Mouse (Mus musculus) heart, embryonic 12.5 days (tissue): ENCODE data around the gene Metrnl. TPM values are rescaled to one million over a fixed set of nuclear protein-coding genes. Genes with fewer than 3 reads are reported as not detected.

Source experiments
- ATAC-seq: fragments of 200-750 bp; cut with Nextera tagmentation; 2 replicates; pipeline ENCODE4 v1.8.0; 2017; ENCODE audit warnings: moderate TSS enrichment, moderate library complexity; ENCODE audit not compliant: insufficient number of reproducible peaks, low FRiP score
- H3K27ac ChIP-seq: fragments of 300-500 bp; sonication (generic); 2 replicates; pipeline ENCODE4 v1.5.1; 2016; ENCODE audit warnings: mild to moderate bottlenecking, moderate library complexity; ENCODE audit not compliant: poor library complexity, severe bottlenecking
- H3K27me3 ChIP-seq: fragments of 300-500 bp; sonication (generic); replicated peaks from 2 replicates; pipeline ENCODE4 v1.6.1; 2016; ENCODE audit warnings: mild to moderate bottlenecking, moderate library complexity
- H3K36me3 ChIP-seq: fragments of 300-500 bp; sonication (generic); 2 replicates; pipeline ENCODE4 v1.6.1; 2016; ENCODE audit warnings: mild to moderate bottlenecking, moderate library complexity
- H3K4me1 ChIP-seq: fragments of 300-500 bp; sonication (generic); replicated peaks from 2 replicates; pipeline ENCODE4 v1.6.1; 2016; ENCODE audit warnings: mild to moderate bottlenecking
- H3K4me2 ChIP-seq: fragments of 300-500 bp; sonication (generic); 2 replicates; pipeline ENCODE4 v1.6.1; 2016; ENCODE audit warnings: mild to moderate bottlenecking, moderate library complexity
- H3K4me3 ChIP-seq: fragments of 300-500 bp; sonication (generic); 2 replicates; pipeline ENCODE4 v1.5.1; 2016; ENCODE audit warnings: mild to moderate bottlenecking
- H3K9ac ChIP-seq: fragments of 300-500 bp; sonication (generic); 2 replicates; pipeline ENCODE4 v1.6.1; 2016; ENCODE audit warnings: mild to moderate bottlenecking, moderate library complexity
- H3K9me3 ChIP-seq: fragments of 300-500 bp; sonication (generic); replicated peaks from 2 replicates; pipeline ENCODE4 v1.6.1; 2016; ENCODE audit warnings: mild to moderate bottlenecking, moderate library complexity
- WGBS: fragments of 180-500 bp; shearing (Covaris S2); methylation state at CpG from one replicate; pipeline ENCODE4 v1.1.7; 2016; 5-methylcytosine and 5-hydroxymethylcytosine counted together
- polyA plus RNA-seq: library from polyadenylated mRNA; unstranded; fragments of >200 nt; fragmentation: Nextera tagmentation; extraction: Ambion mirVana; gene quantifications from 2 replicates; pipeline ENCODE4 v1.2.1, GENCODE M21; 2016

Gene Metrnl
- polyA plus RNA-seq, 1 experiment from 2014 or later = 8.9 TPM

DNA sequence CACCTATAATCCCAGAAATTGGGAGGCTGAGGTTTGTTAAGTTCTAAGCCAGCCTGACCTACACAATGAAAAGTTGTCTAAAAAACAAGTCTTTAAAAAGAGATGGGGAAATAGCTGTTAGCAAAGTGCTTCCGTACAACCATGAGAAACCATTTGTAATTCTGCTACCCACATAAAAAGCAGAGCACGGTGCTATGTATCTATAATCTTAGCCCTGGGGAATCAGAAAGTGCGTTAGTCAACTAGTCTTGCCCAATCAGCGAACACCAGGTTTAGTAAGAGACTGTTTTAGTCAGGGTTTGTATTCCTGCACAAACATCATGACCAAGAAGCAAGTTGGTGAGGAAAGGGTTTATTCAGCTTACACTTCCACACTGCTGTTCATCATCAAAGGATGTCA, 33.8 kb upstream of the Metrnl start:
- Histone ChIP-seq H3K36me3 (peaks cover 44% of the 10 kb centered on the region), H3K4me2 (no peak overlapping the region), H3K27me3 (no peaks in the 10 kb centered on the region), H3K4me3 (no peak overlapping the region), H3K27ac (no peak overlapping the region), H3K4me1 (no peaks in the 10 kb centered on the region), H3K9ac (no peak overlapping the region), H3K9me3 (no peaks in the 10 kb centered on the region)
- 85% methylated on average over 4 of the region's 4 CpGs for WGBS
- no peak for ATAC-seq

DNA sequence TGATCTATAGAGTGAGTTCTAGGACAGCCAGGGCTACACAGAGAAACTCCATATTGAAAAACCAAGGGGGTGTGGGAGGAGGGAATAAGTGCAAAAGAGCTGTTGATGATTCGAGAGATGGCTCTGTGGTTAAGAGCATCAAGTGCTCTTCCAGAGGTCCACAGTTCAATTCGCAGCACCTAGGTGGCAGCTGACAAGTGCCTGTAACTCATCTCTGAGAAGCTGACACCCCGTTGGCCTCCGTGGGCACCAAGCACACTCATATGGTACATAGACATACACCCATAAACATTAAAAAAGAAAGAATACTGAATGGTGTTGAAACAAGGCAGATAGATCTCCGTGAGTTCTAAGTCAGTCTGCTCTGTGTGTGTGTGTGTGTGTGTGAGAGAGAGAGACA, 32.6 kb upstream of the Metrnl start:
- Histone ChIP-seq H3K36me3 (peaks cover 39% of the 10 kb centered on the region), H3K4me1 (peaks cover 3% of the 10 kb centered on the region; the same call in 1 of the 2 replicates), H3K4me3 (no peak overlapping the region), H3K27ac (no peak overlapping the region), H3K27me3 (no peaks in the 10 kb centered on the region), H3K4me2 (no peak overlapping the region), H3K9ac (no peak overlapping the region), H3K9me3 (no peaks in the 10 kb centered on the region)
- ATAC-seq = no peak
- 83% methylated on average over 5 of the region's 5 CpGs for WGBS

DNA sequence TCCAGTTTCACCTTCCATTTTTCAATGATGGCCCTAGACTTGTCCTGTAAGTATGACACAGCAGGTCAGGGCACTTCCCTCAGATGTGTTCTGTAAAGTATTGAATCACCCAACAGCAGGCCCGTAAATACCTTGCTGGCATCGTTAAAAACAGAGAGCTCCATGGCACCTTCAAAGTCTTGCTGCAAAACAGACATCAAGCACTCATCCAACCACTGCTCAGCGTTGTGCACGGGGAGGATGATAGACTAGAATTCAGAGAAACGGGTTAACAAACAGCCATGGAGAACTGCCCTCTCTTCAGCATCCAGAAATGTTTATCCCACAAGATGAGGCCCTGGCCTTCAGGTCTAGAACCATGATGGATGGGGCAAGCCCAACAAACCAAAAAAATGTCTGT, 30.4 kb upstream of the Metrnl start:
- Histone ChIP-seq H3K36me3 (peaks cover 29% of the 10 kb centered on the region), H3K9me3 (no peaks in the 10 kb centered on the region; the same call in 1 of the 2 replicates), H3K9ac (no peak overlapping the region), H3K4me2 (no peak overlapping the region), H3K27ac (no peak overlapping the region), H3K27me3 (no peaks in the 10 kb centered on the region), H3K4me3 (no peak overlapping the region), H3K4me1 (peaks cover 4% of the 10 kb centered on the region; the same call in 1 of the 2 replicates)
- no peak for ATAC-seq
- WGBS = 95% methylated on average over 5 of the region's 5 CpGs

DNA sequence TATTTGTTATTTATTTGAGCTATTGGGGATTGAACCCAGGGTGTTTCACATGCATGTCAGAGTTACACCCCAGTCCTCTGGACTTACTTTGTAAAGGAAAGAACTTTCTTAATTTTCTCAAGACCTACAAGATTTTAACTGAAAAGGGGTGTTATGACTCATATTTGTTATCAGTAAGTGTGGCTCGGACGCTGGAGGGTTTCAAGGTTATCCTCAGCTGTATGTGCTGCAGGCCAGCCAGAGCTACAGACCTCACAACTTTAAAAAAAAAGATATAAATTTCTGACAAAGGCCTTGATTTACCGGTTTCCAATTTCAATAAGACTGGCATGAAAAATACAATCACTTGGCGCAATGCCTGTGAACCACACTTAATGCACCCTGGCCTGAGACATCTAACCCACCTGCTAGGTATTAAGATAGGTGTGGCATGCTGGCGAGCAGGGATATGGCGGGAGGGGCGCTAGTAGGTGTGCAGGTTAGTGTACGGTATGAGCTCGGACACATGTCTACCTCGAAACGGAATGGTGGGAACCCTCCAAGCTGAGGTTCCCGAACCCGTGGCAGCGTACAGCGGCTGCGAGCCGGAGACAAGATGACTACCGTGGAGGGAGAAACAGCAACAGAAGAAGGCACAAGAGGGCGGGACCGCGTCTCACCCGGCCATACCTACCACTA, 28.9 kb upstream of the Metrnl start:
- Histone ChIP-seq H3K9ac (peak overlapping the region; percentile 80), H3K36me3 (peaks cover 24% of the 10 kb centered on the region), H3K27ac (peak overlapping the region; percentile 90), H3K9me3 (no peaks in the 10 kb centered on the region; the same call in 1 of the 2 replicates), H3K4me1 (peaks cover 4% of the 10 kb centered on the region; the same call in 1 of the 2 replicates), H3K4me2 (peak overlapping the region; percentile 81), H3K27me3 (no peaks in the 10 kb centered on the region), H3K4me3 (peak overlapping the region; percentile 78)
- no peak for ATAC-seq
- WGBS = under 1% methylated on average over 22 of the region's 22 CpGs

DNA sequence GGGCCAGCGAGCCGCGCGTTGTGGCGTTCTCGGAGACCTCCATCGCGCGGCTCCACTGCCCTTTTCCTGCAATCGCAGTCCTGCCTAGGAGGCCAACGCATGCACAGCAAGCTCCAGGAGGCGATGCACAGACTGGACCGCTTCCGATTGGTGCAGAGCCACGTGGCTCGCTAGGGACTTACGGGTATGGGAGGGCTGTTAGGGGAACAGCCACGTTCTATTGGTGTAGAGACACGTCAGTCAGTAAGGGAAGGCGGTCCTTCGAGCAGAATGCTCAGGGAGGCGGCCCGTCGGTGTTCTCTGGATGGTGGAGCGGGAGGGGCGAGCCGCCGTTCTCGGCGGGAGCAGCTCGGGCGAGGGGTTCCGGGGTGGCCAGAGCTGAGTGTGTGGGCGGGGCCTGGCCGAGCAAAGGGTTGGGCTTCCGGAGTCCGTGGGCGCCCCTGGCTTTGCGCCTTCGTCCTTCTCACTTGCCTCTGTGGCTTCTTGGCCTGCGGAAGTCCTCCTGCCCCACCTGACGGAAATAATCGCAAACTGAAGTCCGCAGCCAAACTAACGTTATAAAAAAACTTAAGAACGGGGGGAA, 28.3 kb upstream of the Metrnl start, which contains the start of gene B3gntl1:
Gene B3gntl1 (minus strand): TSS at position 164 of the 583 bp plus-strand sequence.
- Histone ChIP-seq H3K9me3 (no peaks in the 10 kb centered on the region; the same call in 1 of the 2 replicates), H3K27me3 (no peaks in the 10 kb centered on the region), H3K27ac (peak within 1 kb of the TSS; percentile 90), H3K4me1 (peaks cover 4% of the 10 kb centered on the region; the same call in 1 of the 2 replicates), H3K36me3 (peaks cover 18% of the 10 kb centered on the region), H3K9ac (peak within 1 kb of the TSS; percentile 80), H3K4me2 (peak within 1 kb of the TSS; percentile 81), H3K4me3 (peak within 1 kb of the TSS; percentile 78)
- 0% methylated on average over 46 of the region's 46 CpGs for WGBS
- peak; percentile 100 for ATAC-seq

DNA sequence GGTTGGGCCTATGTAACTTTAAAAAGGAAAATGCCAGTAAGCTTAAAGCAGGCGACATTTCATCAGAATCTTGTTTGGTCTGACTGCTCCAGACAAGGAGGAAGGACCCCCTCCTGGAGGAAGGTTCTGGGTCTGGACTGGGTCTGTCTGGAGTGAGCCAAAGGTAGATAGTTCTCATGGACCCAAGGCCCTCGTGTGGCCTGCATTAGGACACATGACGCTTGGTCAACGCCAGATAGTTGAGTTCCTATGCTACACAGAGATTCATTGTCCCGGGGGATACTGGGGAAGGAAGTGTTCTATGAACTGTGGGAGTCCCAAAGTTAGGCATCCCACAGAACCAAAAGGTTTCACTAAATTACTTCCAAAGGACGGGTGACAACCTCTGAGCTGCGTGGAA, 27.7 kb upstream of the Metrnl start:
- H3K27me3 ChIP-seq = no peaks in the 10 kb centered on the region
- peak overlapping the region; percentile 81 for H3K4me2 ChIP-seq
- WGBS = 70% methylated on average over 7 of the region's 7 CpGs
- peak overlapping the region; percentile 78 for H3K4me3 ChIP-seq
- peak overlapping the region; percentile 60; the same call in 1 of the 2 replicates for H3K9ac ChIP-seq
- peak overlapping the region; percentile 85 for H3K27ac ChIP-seq
- ATAC-seq = no peak
- H3K36me3 ChIP-seq = peaks cover 15% of the 10 kb centered on the region
- no peaks in the 10 kb centered on the region; the same call in 1 of the 2 replicates for H3K9me3 ChIP-seq
- H3K4me1 ChIP-seq = peaks cover 4% of the 10 kb centered on the region; the same call in 1 of the 2 replicates

DNA sequence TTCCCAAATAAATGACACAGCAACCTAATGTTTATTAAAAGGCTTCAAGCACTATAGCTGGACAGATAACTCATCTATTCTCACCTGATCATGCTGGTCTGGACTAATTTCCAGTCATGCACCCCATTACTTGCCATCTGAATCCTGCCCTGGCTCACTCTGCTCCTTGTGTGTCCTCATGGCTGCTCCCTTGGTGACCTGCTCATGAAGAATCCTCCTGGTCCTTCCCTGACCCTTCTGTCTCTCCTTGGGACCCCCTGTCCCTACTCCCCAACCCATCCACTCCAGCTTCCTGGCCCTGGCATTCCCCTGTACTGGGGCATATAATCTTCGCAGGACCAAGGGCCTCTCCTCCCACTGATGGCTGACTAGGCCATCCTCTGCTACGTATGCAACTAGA, 24.5 kb upstream of the Metrnl start:
- no peaks in the 10 kb centered on the region; the same call in 1 of the 2 replicates for H3K9me3 ChIP-seq
- no peaks in the 10 kb centered on the region for H3K36me3 ChIP-seq
- no peaks in the 10 kb centered on the region for H3K27me3 ChIP-seq
- no peak overlapping the region for H3K4me2 ChIP-seq
- H3K4me1 ChIP-seq = peaks cover 4% of the 10 kb centered on the region; the same call in 1 of the 2 replicates
- H3K9ac ChIP-seq = no peak overlapping the region
- H3K27ac ChIP-seq = no peak overlapping the region
- 81% methylated on average over 2 of the region's 2 CpGs for WGBS
- ATAC-seq = no peak
- H3K4me3 ChIP-seq = no peak overlapping the region

DNA sequence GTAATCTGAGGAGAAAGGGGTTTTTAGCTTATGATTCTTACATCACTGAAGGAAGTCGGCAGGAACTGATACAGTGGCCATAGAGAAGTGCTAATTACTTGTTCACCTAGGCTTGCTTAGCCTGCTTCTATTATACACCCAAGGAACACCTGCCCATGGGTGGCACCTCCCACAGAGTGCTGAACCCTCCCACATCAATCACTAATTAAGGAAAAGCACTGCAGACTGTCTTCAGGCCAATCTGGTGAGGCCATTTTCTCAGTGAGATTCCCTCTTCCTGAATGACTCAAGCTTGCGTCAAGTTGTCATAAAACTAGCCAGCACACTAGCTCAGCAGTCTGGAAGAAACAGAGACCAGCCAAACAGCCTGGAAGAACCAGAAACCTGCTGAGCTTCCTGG, 21.8 kb upstream of the Metrnl start:
- Histone ChIP-seq H3K4me3 (no peak overlapping the region), H3K27me3 (no peaks in the 10 kb centered on the region), H3K36me3 (no peaks in the 10 kb centered on the region), H3K9me3 (no peaks in the 10 kb centered on the region; the same call in 1 of the 2 replicates), H3K9ac (no peak overlapping the region), H3K27ac (no peak overlapping the region), H3K4me1 (no peaks in the 10 kb centered on the region), H3K4me2 (no peak overlapping the region)
- ATAC-seq = no peak
- 81% methylated on average over 2 of the region's 2 CpGs for WGBS

DNA sequence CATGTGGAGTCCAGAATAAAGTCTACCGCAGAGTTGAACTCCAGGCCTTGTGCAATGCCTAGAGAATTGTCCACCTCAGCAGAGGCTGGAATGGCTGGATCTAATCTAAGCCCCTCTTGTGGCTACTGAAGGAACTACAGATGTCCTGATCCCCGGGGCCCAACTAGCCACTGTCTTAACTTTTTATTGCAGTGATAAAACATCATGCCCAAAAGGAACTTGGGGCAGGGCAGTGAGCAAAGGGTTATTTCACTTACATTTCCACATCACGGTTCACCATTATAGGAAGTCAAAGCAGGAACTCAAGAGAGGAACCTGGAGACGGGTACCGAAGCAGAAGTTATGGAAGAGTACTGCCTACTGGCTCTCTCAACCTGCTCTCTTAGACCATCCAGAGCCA, 20.6 kb upstream of the Metrnl start:
- ATAC-seq = no peak
- H3K9me3 ChIP-seq = no peaks in the 10 kb centered on the region; the same call in 1 of the 2 replicates
- 70% methylated on average over 5 of the region's 5 CpGs for WGBS
- H3K27ac ChIP-seq = no peak overlapping the region
- no peak overlapping the region for H3K4me2 ChIP-seq
- H3K4me3 ChIP-seq = no peak overlapping the region
- H3K27me3 ChIP-seq = no peaks in the 10 kb centered on the region
- H3K9ac ChIP-seq = no peak overlapping the region
- H3K36me3 ChIP-seq = no peaks in the 10 kb centered on the region
- H3K4me1 ChIP-seq = no peaks in the 10 kb centered on the region

DNA sequence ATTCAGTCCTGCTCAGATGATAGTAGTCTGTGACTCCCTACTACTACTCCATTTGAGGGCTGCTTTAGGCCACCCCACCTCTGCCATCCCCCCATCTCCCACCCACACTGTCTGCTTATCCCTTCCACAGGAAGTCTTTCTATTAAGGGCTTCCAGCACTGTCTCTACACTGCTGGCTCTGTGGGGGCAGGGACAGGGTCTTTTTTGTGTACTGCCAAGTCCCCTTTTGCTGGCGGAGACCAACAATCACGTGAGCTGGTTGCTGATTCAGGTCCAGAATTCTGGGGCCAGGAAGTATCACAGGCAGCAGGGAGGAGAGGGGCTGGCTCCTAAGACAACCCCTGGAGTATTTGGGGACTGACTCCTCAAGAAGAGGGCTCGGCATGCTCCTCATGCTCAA, 18.1 kb upstream of the Metrnl start:
- 54% methylated on average over 3 of the region's 3 CpGs for WGBS
- peaks cover 6% of the 10 kb centered on the region; the same call in 1 of the 2 replicates for H3K4me1 ChIP-seq
- ATAC-seq = no peak
- no peaks in the 10 kb centered on the region for H3K36me3 ChIP-seq
- H3K9ac ChIP-seq = no peak overlapping the region
- no peak overlapping the region for H3K27ac ChIP-seq
- no peaks in the 10 kb centered on the region for H3K9me3 ChIP-seq
- no peak overlapping the region for H3K4me2 ChIP-seq
- no peak overlapping the region for H3K4me3 ChIP-seq
- no peaks in the 10 kb centered on the region for H3K27me3 ChIP-seq

DNA sequence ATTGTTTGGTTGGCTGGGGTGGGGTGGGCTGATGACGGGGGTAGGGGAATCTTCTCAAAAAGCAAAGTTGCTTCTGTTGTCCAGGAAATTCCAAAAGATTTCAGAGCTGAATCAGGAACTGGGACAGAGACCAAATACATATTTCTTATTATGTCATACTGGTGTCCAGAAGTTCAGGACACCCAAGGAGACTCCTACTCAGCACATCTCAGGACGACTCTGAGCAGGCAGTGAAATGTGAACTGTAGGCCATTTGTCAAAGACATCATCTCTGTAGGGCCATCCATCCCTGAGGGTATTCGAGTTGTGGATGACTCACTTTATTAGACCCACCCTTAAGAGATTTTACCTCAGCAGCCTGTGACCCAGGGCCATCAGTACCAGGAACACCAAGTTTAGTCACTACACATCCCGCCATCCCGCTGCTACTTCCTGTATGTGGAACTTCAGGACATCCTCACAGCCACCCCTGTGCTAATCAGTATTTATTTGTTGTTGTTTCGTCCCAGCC, 15.8 kb upstream of the Metrnl start:
- H3K36me3 ChIP-seq = no peaks in the 10 kb centered on the region
- H3K9ac ChIP-seq = no peak overlapping the region
- no peaks in the 10 kb centered on the region for H3K9me3 ChIP-seq
- no peak overlapping the region for H3K27ac ChIP-seq
- no peak overlapping the region for H3K4me3 ChIP-seq
- peaks cover 6% of the 10 kb centered on the region; the same call in 1 of the 2 replicates for H3K4me1 ChIP-seq
- H3K27me3 ChIP-seq = no peaks in the 10 kb centered on the region
- no peak for ATAC-seq
- WGBS = 52% methylated on average over 6 of the region's 6 CpGs
- H3K4me2 ChIP-seq = no peak overlapping the region
